Mouse (Mus musculus): ENCODE data around the gene Cabp1. TPM values are rescaled to one million over a fixed set of nuclear protein-coding genes. Genes with fewer than 3 reads are reported as not detected.

Gene Cabp1
- polyA plus RNA-seq, 1 experiment: 0.72 TPM

- no peaks in the 10 kb centered on the region; the same call in none of the 2 replicates for H3K4me1 ChIP-seq (ENCODE audit: control insufficient read depth, insufficient read depth, insufficient read length)
- H3K4me3 ChIP-seq (ENCODE audit: extremely low read depth, insufficient read depth, insufficient read length): peak within 1 kb of the TSS; percentile 92
- TF ChIP-seq POLR2A (IDR thresholded peaks at IDR 0.05; ENCODE audit: low read depth, low read length) (peak; percentile 25; the same call in 1 of the 2 replicates), CTCF (IDR thresholded peaks at IDR 0.05; ENCODE audit: extremely low read depth, insufficient read depth, insufficient read length, insufficient replicate concordance) (no peak)
- WGBS: under 1% methylated on average over 39 of the region's 39 CpGs
- no peak within 1 kb of the TSS; the same call in 1 of the 2 replicates for H3K27ac ChIP-seq (ENCODE audit: insufficient read depth, low read length)
- peak; percentile 56 to 84 for DNase-seq (ENCODE audit: low read depth in 1 of 2, low spot score in 2 of 2)
- peaks cover 2% of the 10 kb centered on the region; the same call in 1 of the 2 replicates for H3K36me3 ChIP-seq (ENCODE audit: control insufficient read depth, insufficient read depth, low read length)
- H3K27me3 ChIP-seq (ENCODE audit: control insufficient read depth, insufficient read depth, low read length): no peaks in the 10 kb centered on the region
Measured at GRCm38 (mm10) chr5:115118961-115119570, 75.1 kb downstream of the Cabp1 start, which contains the start of gene Acads. Gene Acads, minus strand, starts transcription at chr5:115119346.

Other genes starting within 250 kb of the Cabp1 start
- gene Hnf1a, start 223.3 kb downstream of the Cabp1 start, polyA plus RNA-seq (2012; rRNA removed): 0.20 and 0.22 TPM in 2 replicates
- gene Sppl3, start 183.2 kb downstream of the Cabp1 start, polyA plus RNA-seq (2012; rRNA removed): 47.7 and 55.6 TPM in 2 replicates
- gene Gm10401, start 96.1 kb downstream of the Cabp1 start, polyA plus RNA-seq (2012; rRNA removed): not detected in 2 replicates
- 30.6 and 33.4 TPM in 2 replicates for gene Acads, start 75.0 kb downstream of the Cabp1 start, polyA plus RNA-seq (2012; rRNA removed)
- gene Unc119b, start 59.4 kb downstream of the Cabp1 start, polyA plus RNA-seq (2012; rRNA removed): 38.7 and 44.4 TPM in 2 replicates
- gene Mlec, start 36.2 kb downstream of the Cabp1 start, polyA plus RNA-seq (2012; rRNA removed): 39.1 and 44.0 TPM in 2 replicates
- 55.6 and 85.5 TPM in 2 replicates for gene Pop5, start 41.5 kb upstream of the Cabp1 start, polyA plus RNA-seq (2012; rRNA removed)
- 124 and 125 TPM in 2 replicates for gene Rnf10, start 78.5 kb upstream of the Cabp1 start, polyA plus RNA-seq (2012; rRNA removed)
- 6.3 and 6.6 TPM in 2 replicates for gene Coq5, start 85.3 kb upstream of the Cabp1 start, polyA plus RNA-seq (2012; rRNA removed)
- 135 and 214 TPM in 2 replicates for gene Dynll1, start 106.6 kb upstream of the Cabp1 start, polyA plus RNA-seq (2012; rRNA removed)
- gene Srsf9, start 132.8 kb upstream of the Cabp1 start, polyA plus RNA-seq (2012; rRNA removed): 57.8 and 102 TPM in 2 replicates
- gene Gatc, start 146.8 kb upstream of the Cabp1 start, polyA plus RNA-seq (2012; rRNA removed): 4.9 and 5.8 TPM in 2 replicates
- gene Triap1, start 146.8 kb upstream of the Cabp1 start, polyA plus RNA-seq (2012; rRNA removed): 5.7 and 7.5 TPM in 2 replicates
- 777 and 1,352 TPM in 2 replicates for gene Cox6a1, start 154.6 kb upstream of the Cabp1 start, polyA plus RNA-seq (2012; rRNA removed)
- gene Msi1, start 235.2 kb upstream of the Cabp1 start, polyA plus RNA-seq (2012; rRNA removed): 0.47 and 1.1 TPM in 2 replicates

Data from spleen, adult 2 months (tissue).